Mouse (Mus musculus) lung, postnatal 0 days (tissue): ENCODE data around the gene Krt20. TPM values are rescaled to one million over a fixed set of nuclear protein-coding genes. Genes with fewer than 3 reads are reported as not detected.
A peak's percentile ranks its signal among the peaks of the same experiment; 100 is the strongest.

ENCODE experiments used
- ATAC-seq: fragments of 200-750 bp; cut with Nextera tagmentation; 2 replicates; pipeline ENCODE4 v1.8.0; 2017; ENCODE audit warnings: moderate library complexity
- DNase-seq: peaks from one replicate; pipeline ENCODE4 v3.0.0-alpha.2; 2016; ENCODE audit warnings: low spot score
- H3K27ac ChIP-seq: fragments of 300-500 bp; sonication (generic); 2 replicates; pipeline ENCODE4 v1.5.1; 2014; ENCODE audit warnings: antibody characterized with exemption, mild to moderate bottlenecking, low read length, mixed read lengths
- H3K27me3 ChIP-seq: fragments of 300-500 bp; sonication (generic); replicated peaks from 2 replicates; pipeline ENCODE4 v1.6.1; 2014; ENCODE audit warnings: low read length, mixed read lengths; ENCODE audit not compliant: insufficient read depth
- H3K36me3 ChIP-seq: fragments of 300-500 bp; sonication (generic); 2 replicates; pipeline ENCODE4 v1.6.1; 2014; ENCODE audit warnings: low read length, mixed read lengths; ENCODE audit not compliant: insufficient read depth
- H3K4me1 ChIP-seq: fragments of 300-500 bp; sonication (generic); 2 replicates; pipeline ENCODE4 v1.6.1; 2014; ENCODE audit warnings: antibody characterized with exemption, low read depth, low read length, mixed read lengths; ENCODE audit not compliant: insufficient read depth
- H3K4me2 ChIP-seq: fragments of 300-500 bp; sonication (generic); replicated peaks from 2 replicates; pipeline ENCODE4 v1.6.1; 2014; ENCODE audit warnings: low read depth, mild to moderate bottlenecking, low read length, moderate library complexity, mixed read lengths
- H3K4me3 ChIP-seq: fragments of 300-500 bp; sonication (generic); 2 replicates; pipeline ENCODE4 v1.5.1; 2014; ENCODE audit warnings: low read depth, low read length
- H3K9ac ChIP-seq: fragments of 300-500 bp; sonication (generic); replicated peaks from 2 replicates; pipeline ENCODE4 v1.6.1; 2014; ENCODE audit warnings: low read depth, mild to moderate bottlenecking
- H3K9me3 ChIP-seq: fragments of 300-500 bp; sonication (generic); 2 replicates; pipeline ENCODE4 v1.6.1; 2016; ENCODE audit warnings: low read length, mixed read lengths
- CTCF ChIP-seq: IDR thresholded peaks from 2 replicates; pipeline ENCODE4 v1.5.1; 2016; ENCODE audit warnings: antibody characterized with exemption, mild to moderate bottlenecking
- EP300 ChIP-seq: IDR thresholded peaks from 2 replicates; pipeline ENCODE4 v1.6.1; 2016; ENCODE audit warnings: antibody characterized with exemption, mild to moderate bottlenecking, control low read depth
- WGBS: fragments of 180-500 bp; shearing (Covaris S2); extraction: QIAGEN DNeasy Blood & Tissue Kit; methylation state at CpG from one replicate; pipeline ENCODE4 v1.1.7; 2014; 5-methylcytosine and 5-hydroxymethylcytosine counted together
- polyA plus RNA-seq: library from polyadenylated mRNA; unstranded; fragments of >200 nt; fragmentation: Nextera tagmentation; extraction: Ambion mirVana; gene quantifications from 2 replicates; pipeline ENCODE4 v1.2.1, GENCODE M21; 2015

Krt20 gene
- polyA plus RNA-seq, 1 experiment from 2014 or later: 0.31 TPM

- Histone ChIP-seq H3K4me3 (no peak overlapping the region), H3K4me2 (no peak overlapping the region), H3K4me1 (no peaks in the 10 kb centered on the region), H3K27ac (no peak overlapping the region), H3K27me3 (no peaks in the 10 kb centered on the region), H3K36me3 (no peaks in the 10 kb centered on the region), H3K9me3 (no peaks in the 10 kb centered on the region), H3K9ac (no peak overlapping the region)
- ATAC-seq: no peak
- 66% methylated on average over 16 of the region's 16 CpGs for WGBS
- TF ChIP-seq CTCF (no peak), EP300 (no peak)
- no peak for DNase-seq
Measured at GRCm38 (mm10) chr11:99417819-99418218, 20.1 kb downstream of the Krt20 start.

- H3K4me1 ChIP-seq: no peaks in the 10 kb centered on the region
- H3K36me3 ChIP-seq: no peaks in the 10 kb centered on the region
- DNase-seq (no peak), ATAC-seq (no peak)
- WGBS: 80% methylated on average over 13 of the region's 13 CpGs
- H3K27me3 ChIP-seq: no peaks in the 10 kb centered on the region
- H3K27ac ChIP-seq: no peak overlapping the region
- H3K4me3 ChIP-seq: no peak overlapping the region
- no peaks in the 10 kb centered on the region for H3K9me3 ChIP-seq
- H3K9ac ChIP-seq: no peak overlapping the region
- no peak overlapping the region for H3K4me2 ChIP-seq
- TF ChIP-seq EP300 (no peak), CTCF (no peak)
Measured at GRCm38 (mm10) chr11:99416902-99417301, 21.0 kb downstream of the Krt20 start.

- 89% methylated on average over 13 of the region's 13 CpGs for WGBS
- Histone ChIP-seq H3K9ac (no peak overlapping the region), H3K4me1 (no peaks in the 10 kb centered on the region), H3K4me2 (no peak overlapping the region), H3K9me3 (no peaks in the 10 kb centered on the region), H3K4me3 (no peak overlapping the region), H3K36me3 (no peaks in the 10 kb centered on the region), H3K27me3 (no peaks in the 10 kb centered on the region), H3K27ac (no peak overlapping the region)
- DNase-seq (no peak), ATAC-seq (no peak)
- TF ChIP-seq EP300: no peak
- no peak for TF ChIP-seq CTCF
Measured at GRCm38 (mm10) chr11:99414463-99415147, 23.3 kb downstream of the Krt20 start.

- Histone ChIP-seq H3K9ac (no peak overlapping the region), H3K4me2 (no peak overlapping the region), H3K4me1 (no peaks in the 10 kb centered on the region), H3K27ac (no peak overlapping the region), H3K9me3 (no peaks in the 10 kb centered on the region), H3K27me3 (no peaks in the 10 kb centered on the region), H3K36me3 (no peaks in the 10 kb centered on the region), H3K4me3 (no peak overlapping the region)
- peak; percentile 75 for TF ChIP-seq CTCF
- TF ChIP-seq EP300: no peak
- DNase-seq: peak; percentile 72
- WGBS: 14% methylated on average over 6 of the region's 6 CpGs
- ATAC-seq: no peak
Measured at GRCm38 (mm10) chr11:99413247-99413646, 24.7 kb downstream of the Krt20 start.

GRCm38 (mm10) chr11:99406186-99406585 lies 31.8 kb downstream of the Krt20 start:
- Histone ChIP-seq H3K27ac (no peak overlapping the region), H3K4me3 (no peak overlapping the region), H3K4me2 (no peak overlapping the region), H3K9ac (no peak overlapping the region), H3K9me3 (no peaks in the 10 kb centered on the region), H3K4me1 (no peaks in the 10 kb centered on the region), H3K27me3 (no peaks in the 10 kb centered on the region), H3K36me3 (no peaks in the 10 kb centered on the region)
- 48% methylated on average over 10 of the region's 10 CpGs for WGBS
- peak; percentile 38; the same call in 1 of the 2 replicates for ATAC-seq
- DNase-seq: peak; percentile 75
- TF ChIP-seq CTCF (no peak), EP300 (peak; percentile 36; the same call in 1 of the 2 replicates)

- TF ChIP-seq CTCF: no peak
- TF ChIP-seq EP300: no peak
- H3K4me1 ChIP-seq: no peaks in the 10 kb centered on the region
- DNase-seq: no peak
- no peaks in the 10 kb centered on the region for H3K36me3 ChIP-seq
- 79% methylated on average over 13 of the region's 13 CpGs for WGBS
- no peak for ATAC-seq
- no peak overlapping the region for H3K9ac ChIP-seq
- no peaks in the 10 kb centered on the region for H3K9me3 ChIP-seq
- H3K27me3 ChIP-seq: no peaks in the 10 kb centered on the region; the same call in 1 of the 2 replicates
- H3K4me2 ChIP-seq: no peak overlapping the region
- no peak overlapping the region for H3K27ac ChIP-seq
- no peak overlapping the region for H3K4me3 ChIP-seq
Measured at GRCm38 (mm10) chr11:99399956-99400549, 37.9 kb downstream of the Krt20 start.
